Mouse (Mus musculus) liver, embryonic 13.5 days (tissue): ENCODE measurements around the gene Acot12. TPM values are rescaled to one million over a fixed set of nuclear protein-coding genes. Genes with fewer than 3 reads are reported as not detected.

Experiments
- ATAC-seq: fragments of 200-750 bp; cut with Nextera tagmentation; 2 replicates; pipeline ENCODE4 v1.8.0; 2017; ENCODE audit warnings: low read depth, mild to moderate bottlenecking, moderate number of reproducible peaks, moderate library complexity
- DNase-seq: peaks from one replicate; pipeline ENCODE4 v3.0.0; 2022
- H3K27ac ChIP-seq: fragments of 300-500 bp; sonication (generic); 2 replicates; pipeline ENCODE4 v1.5.1; 2015; ENCODE audit warnings: moderate library complexity, mild to moderate bottlenecking, inconsistent platforms
- H3K27me3 ChIP-seq: fragments of 300-500 bp; sonication (generic); 2 replicates; pipeline ENCODE4 v1.6.1; 2015; ENCODE audit warnings: mild to moderate bottlenecking, inconsistent platforms
- H3K36me3 ChIP-seq: fragments of 300-500 bp; sonication (generic); 2 replicates; pipeline ENCODE4 v1.6.1; 2015; ENCODE audit warnings: mild to moderate bottlenecking, inconsistent platforms
- H3K4me1 ChIP-seq: fragments of 300-500 bp; sonication (generic); replicated peaks from 2 replicates; pipeline ENCODE4 v1.6.1; 2015; ENCODE audit warnings: inconsistent platforms
- H3K4me2 ChIP-seq: fragments of 300-500 bp; sonication (generic); 2 replicates; pipeline ENCODE4 v1.6.1; 2015; ENCODE audit warnings: inconsistent platforms, mild to moderate bottlenecking, moderate library complexity
- H3K4me3 ChIP-seq: fragments of 300-500 bp; sonication (generic); replicated peaks from 2 replicates; pipeline ENCODE4 v1.5.1; 2015; ENCODE audit warnings: mild to moderate bottlenecking, inconsistent platforms
- H3K9ac ChIP-seq: fragments of 300-500 bp; sonication (generic); 2 replicates; pipeline ENCODE4 v1.6.1; 2015; ENCODE audit warnings: mild to moderate bottlenecking, inconsistent platforms
- H3K9me3 ChIP-seq: fragments of 300-500 bp; sonication (generic); replicated peaks from 2 replicates; pipeline ENCODE4 v1.6.1; 2016; ENCODE audit warnings: inconsistent platforms
- WGBS: fragments of 180-500 bp; shearing (Covaris S2); methylation state at CpG from one replicate; pipeline ENCODE4 v1.1.7; 2015; ENCODE audit not compliant: insufficient replicate concordance; 5-methylcytosine and 5-hydroxymethylcytosine counted together
- polyA plus RNA-seq: library from polyadenylated mRNA; unstranded; fragments of >200 nt; fragmentation: Nextera tagmentation; extraction: Ambion mirVana; gene quantifications from 2 replicates; pipeline ENCODE4 v1.2.1, GENCODE M21; 2015

Gene Acot12
- 1.3 and 2.1 TPM in 2 replicates for polyA plus RNA-seq

GRCm38 (mm10) chr13:91741280-91742047 is at the start of gene Acot12:
Gene Acot12 (plus strand): TSS chr13:91741512.
- 10% methylated on average over 45 of the region's 45 CpGs for WGBS
- peaks cover 25% of the 10 kb centered on the region for H3K27me3 ChIP-seq
- H3K4me3 ChIP-seq, result peak within 1 kb of the TSS; percentile 45
- no peaks in the 10 kb centered on the region for H3K9me3 ChIP-seq
- no peaks in the 10 kb centered on the region for H3K36me3 ChIP-seq
- peak within 1 kb of the TSS; percentile 51 for H3K4me2 ChIP-seq
- H3K27ac ChIP-seq, result peak within 1 kb of the TSS; percentile 71
- H3K4me1 ChIP-seq, result no peaks in the 10 kb centered on the region; the same call in 1 of the 2 replicates
- no peak for DNase-seq
- ATAC-seq, result peak; percentile 75
- peak within 1 kb of the TSS; percentile 52; the same call in 1 of the 2 replicates for H3K9ac ChIP-seq

GRCm38 (mm10) chr13:91693615-91694014 is 47.7 kb upstream of the Acot12 start:
- H3K9me3 ChIP-seq, result no peaks in the 10 kb centered on the region
- no peak overlapping the region for H3K27ac ChIP-seq
- no peaks in the 10 kb centered on the region for H3K27me3 ChIP-seq
- 73% methylated on average over 7 of the region's 7 CpGs for WGBS
- no peak overlapping the region for H3K4me2 ChIP-seq
- H3K36me3 ChIP-seq, result 0 out of 2 replicates have a peak, but pooled peaks cover 2% of the 10 kb centered on the region
- no peaks in the 10 kb centered on the region for H3K4me1 ChIP-seq
- H3K4me3 ChIP-seq, result no peak overlapping the region
- no peak for DNase-seq
- H3K9ac ChIP-seq, result no peak overlapping the region
- no peak for ATAC-seq

- no peak for ATAC-seq
- Histone ChIP-seq H3K4me2 (no peak overlapping the region), H3K9ac (no peak overlapping the region), H3K27me3 (no peaks in the 10 kb centered on the region), H3K4me1 (no peaks in the 10 kb centered on the region), H3K4me3 (no peak overlapping the region), H3K36me3 (0 out of 2 replicates have a peak, but pooled peaks cover 8% of the 10 kb centered on the region), H3K27ac (no peak overlapping the region), H3K9me3 (no peaks in the 10 kb centered on the region)
- DNase-seq, result no peak
- 89% methylated on average over 2 of the region's 2 CpGs for WGBS
Measured at GRCm38 (mm10) chr13:91695406-91695805, 45.9 kb upstream of the Acot12 start.

- no peaks in the 10 kb centered on the region; the same call in 1 of the 2 replicates for H3K4me1 ChIP-seq
- no peak overlapping the region for H3K4me2 ChIP-seq
- no peak overlapping the region for H3K4me3 ChIP-seq
- H3K27me3 ChIP-seq, result no peaks in the 10 kb centered on the region
- WGBS, result 66% methylated on average over 2 of the region's 2 CpGs
- H3K9me3 ChIP-seq, result no peaks in the 10 kb centered on the region
- H3K36me3 ChIP-seq, result 0 out of 2 replicates have a peak, but pooled peaks cover 11% of the 10 kb centered on the region
- 0 out of 2 replicates have a peak, but pooled peaks have one; percentile 31 for ATAC-seq
- H3K9ac ChIP-seq, result no peak overlapping the region
- H3K27ac ChIP-seq, result no peak overlapping the region
- DNase-seq, result no peak
Measured at GRCm38 (mm10) chr13:91696109-91696645, 45.1 kb upstream of the Acot12 start.

GRCm38 (mm10) chr13:91697011-91697410 is 44.3 kb upstream of the Acot12 start:
- no peaks in the 10 kb centered on the region for H3K9me3 ChIP-seq
- H3K27me3 ChIP-seq, result no peaks in the 10 kb centered on the region
- ATAC-seq (no peak), DNase-seq (peak; percentile 9)
- H3K9ac ChIP-seq, result no peak overlapping the region
- whole genome bisulfite sequencing, result 45% methylated on average over 3 of the region's 3 CpGs
- no peak overlapping the region for H3K4me3 ChIP-seq
- no peak overlapping the region for H3K4me2 ChIP-seq
- H3K4me1 ChIP-seq, result peaks cover 4% of the 10 kb centered on the region
- H3K27ac ChIP-seq, result no peak overlapping the region
- 0 out of 2 replicates have a peak, but pooled peaks cover 11% of the 10 kb centered on the region for H3K36me3 ChIP-seq

- WGBS, result 46% methylated on average over 6 of the region's 6 CpGs
- ATAC-seq, result peak; percentile 63
- H3K4me3 ChIP-seq, result no peak overlapping the region
Measured at GRCm38 (mm10) chr13:91702337-91702736, 39.0 kb upstream of the Acot12 start.

GRCm38 (mm10) chr13:91719487-91719886 is 21.8 kb upstream of the Acot12 start:
- no peaks in the 10 kb centered on the region for H3K4me1 ChIP-seq
- no peaks in the 10 kb centered on the region for H3K9me3 ChIP-seq
- H3K9ac ChIP-seq, result no peak overlapping the region
- ATAC-seq (no peak), DNase-seq (no peak)
- no peak overlapping the region for H3K4me2 ChIP-seq
- H3K27ac ChIP-seq, result no peak overlapping the region
- H3K27me3 ChIP-seq, result no peaks in the 10 kb centered on the region
- no peaks in the 10 kb centered on the region for H3K36me3 ChIP-seq
- WGBS, result 78% methylated on average over 6 of the region's 6 CpGs
- H3K4me3 ChIP-seq, result no peak overlapping the region

More at GRCm38 (mm10) chr13:91702337-91702736, 39.0 kb upstream of the Acot12 start:
- no peaks in the 10 kb centered on the region for H3K9me3 ChIP-seq
- H3K36me3 ChIP-seq, result 0 out of 2 replicates have a peak, but pooled peaks cover 11% of the 10 kb centered on the region
- H3K27me3 ChIP-seq, result no peaks in the 10 kb centered on the region
- DNase-seq, result no peak
- no peak overlapping the region for H3K27ac ChIP-seq
- H3K9ac ChIP-seq, result no peak overlapping the region
- H3K4me1 ChIP-seq, result peaks cover 5% of the 10 kb centered on the region
- no peak overlapping the region for H3K4me2 ChIP-seq

GRCm38 (mm10) chr13:91723108-91723735 is 18.1 kb upstream of the Acot12 start:
- no peak for ATAC-seq

GRCm38 (mm10) chr13:91723736-91724119 is 17.6 kb upstream of the Acot12 start:
- no peak overlapping the region for H3K27ac ChIP-seq
- no peaks in the 10 kb centered on the region for H3K4me1 ChIP-seq
- 66% methylated on average over 7 of the region's 7 CpGs for WGBS
- no peak overlapping the region for H3K4me2 ChIP-seq
- H3K27me3 ChIP-seq, result no peaks in the 10 kb centered on the region
- no peak overlapping the region for H3K4me3 ChIP-seq
- ATAC-seq (no peak), DNase-seq (no peak)
- H3K9me3 ChIP-seq, result no peaks in the 10 kb centered on the region
- no peak overlapping the region for H3K9ac ChIP-seq
- no peaks in the 10 kb centered on the region for H3K36me3 ChIP-seq

More at GRCm38 (mm10) chr13:91723108-91723735, 18.1 kb upstream of the Acot12 start:
- Histone ChIP-seq H3K36me3 (no peaks in the 10 kb centered on the region), H3K4me2 (no peak overlapping the region), H3K9me3 (no peaks in the 10 kb centered on the region), H3K4me3 (no peak overlapping the region), H3K9ac (no peak overlapping the region), H3K27ac (no peak overlapping the region), H3K4me1 (no peaks in the 10 kb centered on the region), H3K27me3 (no peaks in the 10 kb centered on the region)
- 49% methylated on average over 8 of the region's 8 CpGs for WGBS
- no peak for DNase-seq

- 58% methylated on average over 3 of the region's 3 CpGs for WGBS
- Histone ChIP-seq H3K4me3 (no peak overlapping the region), H3K4me2 (no peak overlapping the region), H3K4me1 (no peaks in the 10 kb centered on the region), H3K27me3 (no peaks in the 10 kb centered on the region), H3K27ac (no peak overlapping the region), H3K36me3 (no peaks in the 10 kb centered on the region), H3K9me3 (no peaks in the 10 kb centered on the region), H3K9ac (no peak overlapping the region)
- DNase-seq (no peak), ATAC-seq (no peak)
Measured at GRCm38 (mm10) chr13:91724211-91724610, 17.1 kb upstream of the Acot12 start.

GRCm38 (mm10) chr13:91725130-91725529 is 16.2 kb upstream of the Acot12 start:
- H3K4me1 ChIP-seq, result no peaks in the 10 kb centered on the region

More at GRCm38 (mm10) chr13:91725130-91725529, 16.2 kb upstream of the Acot12 start:
- no peak overlapping the region for H3K4me3 ChIP-seq
- DNase-seq (no peak), ATAC-seq (no peak)
- no peaks in the 10 kb centered on the region for H3K9me3 ChIP-seq
- H3K9ac ChIP-seq, result no peak overlapping the region
- 48% methylated on average over 3 of the region's 3 CpGs for WGBS
- H3K27ac ChIP-seq, result no peak overlapping the region
- no peaks in the 10 kb centered on the region for H3K36me3 ChIP-seq
- no peak overlapping the region for H3K4me2 ChIP-seq
- no peaks in the 10 kb centered on the region for H3K27me3 ChIP-seq
